ENCODE assay signal across 7 mouse cellular contexts in genomic region chr4:137488571-137489303, GRCm38 (mm10). TPM values are rescaled to one million over a fixed set of nuclear protein-coding genes. Genes with fewer than 3 reads are reported as not detected.
DNase-seq lines count a peak whose midpoint lies in the region; ATAC-seq and TF ChIP-seq lines count a peak whose summit lies in the region.

No protein-coding gene starts in this region.

- peak; percentile 76 for ATAC-seq in forebrain, postnatal 0 days
- ATAC-seq in hindbrain, embryonic 11.5 days (ENCODE audit: low FRiP score): peak; percentile 50; the same call in 1 of the 2 replicates
- ATAC-seq in liver, embryonic 12.5 days: no peak
- ATAC-seq in stomach, postnatal 0 days (ENCODE audit: low FRiP score, low TSS enrichment): peak; percentile 83

- no peak for TF ChIP-seq EP300 in CH12.LX (IDR thresholded peaks at IDR 0.05; ENCODE audit: low read length)
- no peak for TF ChIP-seq EP300 in ES-Bruce4 (IDR thresholded peaks at IDR 0.05; ENCODE audit: insufficient read depth, low read depth, low read length)
- TF ChIP-seq EP300 in stomach, postnatal 0 days (optimal IDR thresholded peaks at IDR 0.05): peak; percentile 32

- H3K4me1 ChIP-seq in CH12.LX (ENCODE audit: control insufficient read depth in 1 of 2, insufficient read depth in 2 of 2) (peaks cover 23 to 64% of the 10 kb centered on the region in 2 experiments), ES-Bruce4 (ENCODE audit: control insufficient read depth, insufficient read depth, low read length) (peaks cover 25% of the 10 kb centered on the region)
- no peaks in the 10 kb centered on the region for H3K4me1 ChIP-seq in forebrain, postnatal 0 days (ENCODE audit: insufficient read depth)
- peaks cover 25% of the 10 kb centered on the region for H3K4me1 ChIP-seq in hindbrain, embryonic 11.5 days (replicated peaks; ENCODE audit: control insufficient read depth, insufficient read depth, low read length)
- H3K4me1 ChIP-seq in liver, embryonic 12.5 days: peaks cover 65% of the 10 kb centered on the region
- H3K4me1 ChIP-seq in stomach, postnatal 0 days (replicated peaks; ENCODE audit: control insufficient read depth, insufficient read depth): peaks cover 27% of the 10 kb centered on the region

- dilution Hi-C loops in CH12.LX (cut with MboI; ENCODE audit: extremely low pct_ligation_motif_present, extremely low pct_unique_long_range_greater_than_20kb, low sequenced_read_pairs): no loop called here

- TF ChIP-seq CTCF in CH12.LX (conservative IDR thresholded peaks at IDR 0.05 in 1 of 2, IDR thresholded peaks at IDR 0.05 in 1 of 2; ENCODE audit: low read depth in 2 of 2, low read length in 2 of 2) (0 out of 4 replicates have a peak, but pooled peaks of 1 of the 2 experiments have one; percentile 4), ES-Bruce4 (IDR thresholded peaks at IDR 0.05; ENCODE audit: low read depth, low read length) (peak; percentile 0)
- TF ChIP-seq CTCF in forebrain, postnatal 0 days (IDR thresholded peaks at IDR 0.05; ENCODE audit: low read depth): peak; percentile 51
- TF ChIP-seq CTCF in stomach, postnatal 0 days (IDR thresholded peaks at IDR 0.05; ENCODE audit: low read depth): peak; percentile 75

- no peak; the same call in 1 of the 2 replicates for TF ChIP-seq RAD21 in CH12.LX (IDR thresholded peaks at IDR 0.05; ENCODE audit: low read depth, low read length)

- in situ Hi-C loops in CH12.LX (cut with MboI; ENCODE audit: low pct_ligation_motif_present, low pct_unique_long_range_greater_than_20kb, low sequenced_read_pairs): no loop called here

- no peak overlapping the region for H3K27ac ChIP-seq in CH12.LX (ENCODE audit: insufficient read depth, low read depth)
- peak overlapping the region; percentile 4 for H3K27ac ChIP-seq in ES-Bruce4 (ENCODE audit: insufficient read depth, low read length)
- H3K27ac ChIP-seq in forebrain, postnatal 0 days (ENCODE audit: low read depth, low read length): no peak overlapping the region
- 0 out of 2 replicates have a peak overlapping the region, but pooled peaks have one; percentile 17 for H3K27ac ChIP-seq in hindbrain, embryonic 11.5 days (ENCODE audit: low read depth, low read length)
- peak overlapping the region; percentile 57 for H3K27ac ChIP-seq in liver, embryonic 12.5 days
- H3K27ac ChIP-seq in stomach, postnatal 0 days (replicated peaks): peak overlapping the region; percentile 97

- no peaks in the 10 kb centered on the region for H3K79me2 ChIP-seq in CH12.LX (replicated peaks; ENCODE audit: control insufficient read depth, extremely low read depth, insufficient read depth, poor library complexity, severe bottlenecking)

- H3K27me3 ChIP-seq in CH12.LX (replicated peaks) (no peaks in the 10 kb centered on the region), ES-Bruce4 (ENCODE audit: control insufficient read depth, insufficient read depth, low read length, poor library complexity, severe bottlenecking) (no peaks in the 10 kb centered on the region)
- H3K27me3 ChIP-seq in forebrain, postnatal 0 days (ENCODE audit: insufficient read depth, low read length): no peaks in the 10 kb centered on the region
- H3K27me3 ChIP-seq in hindbrain, embryonic 11.5 days (ENCODE audit: control insufficient read depth, insufficient read depth, low read length): no peaks in the 10 kb centered on the region
- H3K27me3 ChIP-seq in liver, embryonic 12.5 days (replicated peaks): no peaks in the 10 kb centered on the region
- H3K27me3 ChIP-seq in stomach, postnatal 0 days (ENCODE audit: control insufficient read depth, insufficient read depth, low read length): no peaks in the 10 kb centered on the region

- no peak for DNase-seq in CH12.LX (ENCODE audit: extremely low read depth)
- no peak for DNase-seq in forebrain, postnatal 0 days
- DNase-seq in hindbrain, embryonic 11.5 days (ENCODE audit: low spot score): peak; percentile 63
- peak; percentile 78 for DNase-seq in stomach, postnatal 0 days (ENCODE audit: low spot score)
- DNase-seq in frontal cortex, postnatal 36 days (ENCODE audit: low spot score in 2 of 2): no peak

- 15% methylated on average over 12 of the region's 12 CpGs for WGBS in forebrain, postnatal 0 days
- 15% methylated on average over 12 of the region's 12 CpGs for WGBS in hindbrain, embryonic 11.5 days
- WGBS in liver, embryonic 12.5 days (ENCODE audit: insufficient replicate concordance): 28% methylated on average over 12 of the region's 12 CpGs
- WGBS in stomach, postnatal 0 days: 19% methylated on average over 12 of the region's 12 CpGs

- peak overlapping the region; percentile 22; the same call in 1 of the 2 replicates for H3K4me2 ChIP-seq in CH12.LX (ENCODE audit: insufficient read depth, low read depth, poor library complexity, severe bottlenecking)
- no peak overlapping the region for H3K4me2 ChIP-seq in forebrain, postnatal 0 days (ENCODE audit: low read depth)
- no peak overlapping the region for H3K4me2 ChIP-seq in hindbrain, embryonic 11.5 days (replicated peaks; ENCODE audit: low read depth, low read length)
- peak overlapping the region; percentile 45 for H3K4me2 ChIP-seq in liver, embryonic 12.5 days
- peak overlapping the region; percentile 35; the same call in 1 of the 2 replicates for H3K4me2 ChIP-seq in stomach, postnatal 0 days (replicated peaks; ENCODE audit: low read depth)

- no peak overlapping the region for H3K9ac ChIP-seq in CH12.LX (ENCODE audit: insufficient read depth, low read depth)
- no peak overlapping the region for H3K9ac ChIP-seq in ES-Bruce4 (ENCODE audit: low read depth, poor library complexity, severe bottlenecking)
- no peak overlapping the region for H3K9ac ChIP-seq in forebrain, postnatal 0 days
- 0 out of 2 replicates have a peak overlapping the region, but pooled peaks have one; percentile 23 for H3K9ac ChIP-seq in hindbrain, embryonic 11.5 days (ENCODE audit: low read depth, low read length)
- H3K9ac ChIP-seq in liver, embryonic 12.5 days: no peak overlapping the region
- peak overlapping the region; percentile 53; the same call in 1 of the 2 replicates for H3K9ac ChIP-seq in stomach, postnatal 0 days (ENCODE audit: low read length)

- TF ChIP-seq POLR2A in CH12.LX (IDR thresholded peaks at IDR 0.05; ENCODE audit: low read depth, low read length) (no peak), ES-Bruce4 (IDR thresholded peaks at IDR 0.05; ENCODE audit: insufficient read depth, low read length) (no peak)

- H3K4me3 ChIP-seq in CH12.LX (replicated peaks in 1 of 3; ENCODE audit: low read depth in 2 of 3, low read length in 2 of 3, poor library complexity in 1 of 3) (no peak overlapping the region), ES-Bruce4 (ENCODE audit: low read depth, low read length) (no peak overlapping the region)
- H3K4me3 ChIP-seq in forebrain, postnatal 0 days (ENCODE audit: low read depth, low read length): no peak overlapping the region
- no peak overlapping the region for H3K4me3 ChIP-seq in hindbrain, embryonic 11.5 days (ENCODE audit: low read depth, low read length)
- no peak overlapping the region for H3K4me3 ChIP-seq in liver, embryonic 12.5 days
- H3K4me3 ChIP-seq in stomach, postnatal 0 days (ENCODE audit: low read depth, low read length): peak overlapping the region; percentile 8; the same call in 1 of the 2 replicates

- H3K9me3 ChIP-seq in CH12.LX (replicated peaks; ENCODE audit: low read length) (no peaks in the 10 kb centered on the region), ES-Bruce4 (replicated peaks; ENCODE audit: control insufficient read depth, insufficient read depth, low read length, poor library complexity, severe bottlenecking) (no peaks in the 10 kb centered on the region)
- H3K9me3 ChIP-seq in forebrain, postnatal 0 days (ENCODE audit: low read length): no peaks in the 10 kb centered on the region
- H3K9me3 ChIP-seq in hindbrain, embryonic 11.5 days (ENCODE audit: control insufficient read depth, low read length): no peaks in the 10 kb centered on the region
- H3K9me3 ChIP-seq in liver, embryonic 12.5 days (replicated peaks): no peaks in the 10 kb centered on the region
- H3K9me3 ChIP-seq in stomach, postnatal 0 days (ENCODE audit: control insufficient read depth, low read length): no peaks in the 10 kb centered on the region

- H3K36me3 ChIP-seq in CH12.LX (replicated peaks in 1 of 2; ENCODE audit: control insufficient read depth in 1 of 2, insufficient read depth in 1 of 2, low read length in 1 of 2): no peaks in the 10 kb centered on the region
- peaks cover 3% of the 10 kb centered on the region; the same call in 1 of the 2 replicates for H3K36me3 ChIP-seq in ES-Bruce4 (ENCODE audit: control insufficient read depth, insufficient read depth, low read length, poor library complexity, severe bottlenecking)
- H3K36me3 ChIP-seq in forebrain, postnatal 0 days (ENCODE audit: insufficient read depth): no peaks in the 10 kb centered on the region
- H3K36me3 ChIP-seq in hindbrain, embryonic 11.5 days (ENCODE audit: control insufficient read depth, insufficient read depth, low read length): no peaks in the 10 kb centered on the region
- no peaks in the 10 kb centered on the region for H3K36me3 ChIP-seq in liver, embryonic 12.5 days
- no peaks in the 10 kb centered on the region; the same call in 1 of the 2 replicates for H3K36me3 ChIP-seq in stomach, postnatal 0 days (ENCODE audit: control insufficient read depth, insufficient read depth, low read length)

RNA-seq across cellular contexts. Expression of gene Hspg2, which starts 20.2 kb away (rescaled TPM):
- 3.1 and 5.5 TPM in 2 replicates for total RNA-seq in CH12.LX (2012; rRNA removed)
- total RNA-seq in CH12.LX (2014; rRNA removed): 0.82 and 1.3 TPM in 2 replicates
- 10.7 and 14.0 TPM in 2 replicates for polyA plus RNA-seq in CH12.LX (2012; ENCODE audit: insufficient read length, low read depth)
- 147 and 184 TPM in 2 replicates for polyA plus RNA-seq in ES-Bruce4 (2011; ENCODE audit: insufficient read depth, insufficient read length, low read depth, missing spikeins)
- 13.8 and 22.6 TPM in 2 replicates for total RNA-seq in forebrain, postnatal 0 days (2014; rRNA removed)
- 2.3 and 2.6 TPM in 2 replicates for polyA plus RNA-seq in forebrain, postnatal 0 days (2015; fragmentation: Nextera tagmentation; extraction: Ambion mirVana)
- polyA plus RNA-seq in hindbrain, embryonic 11.5 days (2014; fragmentation: Nextera tagmentation; extraction: Ambion mirVana): 14.7 and 18.1 TPM in 2 replicates
- 6.4 and 7.3 TPM in 2 replicates for polyA plus RNA-seq in liver, embryonic 12.5 days (2016; fragmentation: Nextera tagmentation; extraction: Ambion mirVana)
- 16.0 and 18.8 TPM in 2 replicates for polyA plus RNA-seq in stomach, postnatal 0 days (2015; fragmentation: Nextera tagmentation; extraction: Ambion mirVana)

RNA-seq across cellular contexts. Expression of gene 1700013G24Rik, which starts 35.7 kb away (rescaled TPM):
- total RNA-seq in CH12.LX (2012; rRNA removed): not detected in 2 replicates
- not detected in 2 replicates for total RNA-seq in CH12.LX (2014; rRNA removed)
- polyA plus RNA-seq in CH12.LX (2012; ENCODE audit: insufficient read length, low read depth): not detected in 2 replicates
- polyA plus RNA-seq in ES-Bruce4 (2011; ENCODE audit: insufficient read depth, insufficient read length, low read depth, missing spikeins): not detected in 2 replicates
- total RNA-seq in forebrain, postnatal 0 days (2014; rRNA removed): not detected in 2 replicates
- not detected in 2 replicates for polyA plus RNA-seq in forebrain, postnatal 0 days (2015; fragmentation: Nextera tagmentation; extraction: Ambion mirVana)
- not detected in 2 replicates for polyA plus RNA-seq in hindbrain, embryonic 11.5 days (2014; fragmentation: Nextera tagmentation; extraction: Ambion mirVana)
- polyA plus RNA-seq in liver, embryonic 12.5 days (2016; fragmentation: Nextera tagmentation; extraction: Ambion mirVana): not detected in 2 replicates
- not detected in 2 replicates for polyA plus RNA-seq in stomach, postnatal 0 days (2015; fragmentation: Nextera tagmentation; extraction: Ambion mirVana)

RNA-seq across cellular contexts. Expression of gene Cela3b, which starts 58.4 kb away (rescaled TPM):
- total RNA-seq in CH12.LX (2012; rRNA removed) (not detected in 2 replicates), CH12.LX (2014; rRNA removed) (not detected in 2 replicates)
- polyA plus RNA-seq in CH12.LX (2012; ENCODE audit: insufficient read length, low read depth) (not detected in 2 replicates), ES-Bruce4 (2011; ENCODE audit: insufficient read depth, insufficient read length, low read depth, missing spikeins) (not detected in 2 replicates)
- not detected in 2 replicates for total RNA-seq in forebrain, postnatal 0 days (2014; rRNA removed)
- not detected in 2 replicates for polyA plus RNA-seq in forebrain, postnatal 0 days (2015; fragmentation: Nextera tagmentation; extraction: Ambion mirVana)
- not detected in 2 replicates for polyA plus RNA-seq in hindbrain, embryonic 11.5 days (2014; fragmentation: Nextera tagmentation; extraction: Ambion mirVana)
- not detected in 2 replicates for polyA plus RNA-seq in liver, embryonic 12.5 days (2016; fragmentation: Nextera tagmentation; extraction: Ambion mirVana)
- 4.1 and 4.8 TPM in 2 replicates for polyA plus RNA-seq in stomach, postnatal 0 days (2015; fragmentation: Nextera tagmentation; extraction: Ambion mirVana)

Comparison
In these comparisons a context has a peak if more than half of its experiments do, and no peak if none do; other contexts are left out.
1. DNase-seq: peak in hindbrain, embryonic 11.5 days (single experiment) and stomach, postnatal 0 days (single experiment); none in CH12.LX (single experiment), forebrain, postnatal 0 days (single experiment) and frontal cortex, postnatal 36 days (0 of 2).
2. H3K27ac ChIP-seq: peak in ES-Bruce4 (single experiment), hindbrain, embryonic 11.5 days (single experiment), liver, embryonic 12.5 days (single experiment) and stomach, postnatal 0 days (single experiment); none in CH12.LX (single experiment) and forebrain, postnatal 0 days (single experiment).
3. H3K4me2 ChIP-seq: peak in CH12.LX (single experiment), liver, embryonic 12.5 days (single experiment) and stomach, postnatal 0 days (single experiment); none in forebrain, postnatal 0 days (single experiment) and hindbrain, embryonic 11.5 days (single experiment).
4. H3K9ac ChIP-seq: peak in hindbrain, embryonic 11.5 days (single experiment) and stomach, postnatal 0 days (single experiment); none in CH12.LX (single experiment), ES-Bruce4 (single experiment), forebrain, postnatal 0 days (single experiment) and liver, embryonic 12.5 days (single experiment).